30 mouse cellular contexts compared by ENCODE assay signal in the genomic region with DNA sequence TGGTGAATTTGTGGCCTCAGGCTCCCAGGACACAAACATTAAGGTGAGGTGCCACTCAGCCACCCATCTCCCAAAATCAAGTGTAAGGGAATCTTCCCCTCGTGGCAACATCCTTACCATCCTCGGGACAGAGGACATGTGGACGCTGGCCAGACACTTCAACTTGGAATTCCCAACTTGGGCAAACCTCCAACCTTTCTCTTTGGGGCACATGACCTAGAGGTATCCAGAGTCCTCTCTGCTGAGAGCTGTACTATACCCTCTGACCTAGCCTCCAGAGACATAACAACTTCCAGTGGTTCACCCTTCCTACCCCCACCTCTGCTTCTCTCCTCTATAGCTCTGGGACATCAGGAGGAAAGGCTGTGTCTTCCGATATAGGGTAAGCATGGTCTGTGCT. TPM values are rescaled to one million over a fixed set of nuclear protein-coding genes. Genes with fewer than 3 reads are reported as not detected.
A peak's percentile ranks its signal among the peaks of the same experiment; 100 is the strongest.
DNase-seq lines count a peak whose midpoint lies in the region; ATAC-seq and TF ChIP-seq lines count a peak whose summit lies in the region.
"Had no signal": no experiment of that assay in that cellular context is flagged by ENCODE, and none has a peak within 500 bp of the region (broad histone marks: within the 10 kb centered on the region; RNA-seq: fewer than 3 reads in every experiment).

No protein-coding gene starts in this region.

- DNase-seq in kidney, adult 11 months: peak; percentile 86
- peak; percentile 35 for DNase-seq in midbrain, embryonic 11.5 days (ENCODE audit: low spot score, missing footprints)
- DNase-seq in midbrain, postnatal 0 days (ENCODE audit: low spot score): no peak
- no peak for DNase-seq in gastrocnemius, postnatal 25 days
- DNase-seq in layer of hippocampus, postnatal 10 days (ENCODE audit: low spot score in 2 of 2): no peak
- DNase-seq: adrenal gland, postnatal 10 days; cerebellum, adult 8-10 months; cerebellum, postnatal 25 days; gastrocnemius, postnatal 10 days; lung, embryonic 14.5 days; thymus, adult 2 months; thymus, postnatal 36 days had no signal

- no peak overlapping the region for H3K4me3 ChIP-seq in heart, embryonic 15.5 days
- no peak overlapping the region for H3K4me3 ChIP-seq in heart, embryonic 11.5 days (ENCODE audit: low read depth, low read length)
- no peak overlapping the region for H3K4me3 ChIP-seq in kidney, embryonic 15.5 days (replicated peaks)
- H3K4me3 ChIP-seq in midbrain, embryonic 11.5 days (ENCODE audit: low read depth, low read length): no peak overlapping the region
- H3K4me3 ChIP-seq in midbrain, postnatal 0 days (ENCODE audit: low read depth, low read length): no peak overlapping the region
- H3K4me3 ChIP-seq: embryonic facial prominence, embryonic 10.5 days; embryonic facial prominence, embryonic 15.5 days; forebrain, embryonic 12.5 days; heart, embryonic 10.5 days; hindbrain, embryonic 10.5 days; hindbrain, embryonic 15.5 days; limb, embryonic 12.5 days; liver, embryonic 15.5 days; midbrain, embryonic 12.5 days; neural tube, embryonic 13.5 days had no signal

- no peaks in the 10 kb centered on the region for H3K9me3 ChIP-seq in heart, embryonic 15.5 days (replicated peaks)
- H3K9me3 ChIP-seq in heart, embryonic 11.5 days (replicated peaks; ENCODE audit: control insufficient read depth, low read length): no peaks in the 10 kb centered on the region
- no peaks in the 10 kb centered on the region for H3K9me3 ChIP-seq in kidney, embryonic 15.5 days (replicated peaks)
- no peaks in the 10 kb centered on the region for H3K9me3 ChIP-seq in midbrain, embryonic 11.5 days (ENCODE audit: control insufficient read depth, low read length)
- no peaks in the 10 kb centered on the region for H3K9me3 ChIP-seq in midbrain, postnatal 0 days (ENCODE audit: low read length)
- H3K9me3 ChIP-seq: embryonic facial prominence, embryonic 10.5 days; embryonic facial prominence, embryonic 15.5 days; forebrain, embryonic 12.5 days; heart, embryonic 10.5 days; hindbrain, embryonic 10.5 days; hindbrain, embryonic 15.5 days; limb, embryonic 12.5 days; liver, embryonic 15.5 days; midbrain, embryonic 12.5 days; neural tube, embryonic 13.5 days had no signal

- no peak overlapping the region for H3K4me2 ChIP-seq in heart, embryonic 15.5 days
- H3K4me2 ChIP-seq in heart, embryonic 11.5 days: no peak overlapping the region
- H3K4me2 ChIP-seq in kidney, embryonic 15.5 days: no peak overlapping the region
- H3K4me2 ChIP-seq in midbrain, embryonic 11.5 days: no peak overlapping the region
- no peak overlapping the region for H3K4me2 ChIP-seq in midbrain, postnatal 0 days (ENCODE audit: low read depth, low read length, poor library complexity, severe bottlenecking)
- H3K4me2 ChIP-seq: embryonic facial prominence, embryonic 15.5 days; forebrain, embryonic 12.5 days; hindbrain, embryonic 15.5 days; limb, embryonic 12.5 days; liver, embryonic 15.5 days; lung, embryonic 14.5 days; midbrain, embryonic 12.5 days; neural tube, embryonic 13.5 days had no signal

- H3K4me1 ChIP-seq in heart, embryonic 15.5 days (replicated peaks): peaks cover 13% of the 10 kb centered on the region
- no peaks in the 10 kb centered on the region for H3K4me1 ChIP-seq in heart, embryonic 11.5 days (ENCODE audit: control insufficient read depth, insufficient read depth, low read length)
- H3K4me1 ChIP-seq in kidney, embryonic 15.5 days: no peaks in the 10 kb centered on the region
- H3K4me1 ChIP-seq in midbrain, embryonic 11.5 days (ENCODE audit: control insufficient read depth, insufficient read depth, low read length): no peaks in the 10 kb centered on the region
- no peaks in the 10 kb centered on the region for H3K4me1 ChIP-seq in midbrain, postnatal 0 days (ENCODE audit: insufficient read depth, low read length)
- H3K4me1 ChIP-seq: embryonic facial prominence, embryonic 10.5 days; embryonic facial prominence, embryonic 15.5 days; forebrain, embryonic 12.5 days; heart, embryonic 10.5 days; hindbrain, embryonic 10.5 days; hindbrain, embryonic 15.5 days; limb, embryonic 12.5 days; midbrain, embryonic 12.5 days; neural tube, embryonic 13.5 days had no signal

- no peak for TF ChIP-seq CTCF in midbrain, postnatal 0 days (IDR thresholded peaks at IDR 0.05)

- 0 out of 2 replicates have a peak overlapping the region, but pooled peaks have one; percentile 38 for H3K27ac ChIP-seq in heart, embryonic 15.5 days
- no peak overlapping the region for H3K27ac ChIP-seq in heart, embryonic 11.5 days (ENCODE audit: low read depth, low read length)
- H3K27ac ChIP-seq in kidney, embryonic 15.5 days: no peak overlapping the region
- H3K27ac ChIP-seq in midbrain, embryonic 11.5 days (ENCODE audit: low read depth, low read length): no peak overlapping the region
- no peak overlapping the region for H3K27ac ChIP-seq in midbrain, postnatal 0 days (ENCODE audit: low read depth, low read length)
- H3K27ac ChIP-seq: embryonic facial prominence, embryonic 10.5 days; embryonic facial prominence, embryonic 15.5 days; forebrain, embryonic 12.5 days; heart, embryonic 10.5 days; hindbrain, embryonic 10.5 days; hindbrain, embryonic 15.5 days; limb, embryonic 12.5 days; liver, embryonic 15.5 days; midbrain, embryonic 12.5 days; neural tube, embryonic 13.5 days had no signal

- H3K27me3 ChIP-seq in heart, embryonic 15.5 days: no peaks in the 10 kb centered on the region
- H3K27me3 ChIP-seq in heart, embryonic 11.5 days (ENCODE audit: control insufficient read depth, insufficient read depth, low read length): no peaks in the 10 kb centered on the region
- H3K27me3 ChIP-seq in kidney, embryonic 15.5 days: no peaks in the 10 kb centered on the region
- no peaks in the 10 kb centered on the region for H3K27me3 ChIP-seq in midbrain, embryonic 11.5 days (ENCODE audit: control insufficient read depth, insufficient read depth, low read length)
- no peaks in the 10 kb centered on the region for H3K27me3 ChIP-seq in midbrain, postnatal 0 days (ENCODE audit: insufficient read depth, low read length)
- H3K27me3 ChIP-seq: CH12.LX; embryonic facial prominence, embryonic 15.5 days; forebrain, embryonic 12.5 days; hindbrain, embryonic 15.5 days; limb, embryonic 12.5 days; liver, embryonic 15.5 days; midbrain, embryonic 12.5 days; neural tube, embryonic 13.5 days had no signal

- 59% methylated on average over 4 of the region's 4 CpGs for WGBS in heart, embryonic 15.5 days
- 81% methylated on average over 4 of the region's 4 CpGs for WGBS in heart, embryonic 11.5 days (ENCODE audit: insufficient replicate concordance)
- 93% methylated on average over 4 of the region's 4 CpGs for WGBS in kidney, embryonic 15.5 days
- 98% methylated on average over 4 of the region's 4 CpGs for WGBS in midbrain, embryonic 11.5 days
- WGBS in midbrain, postnatal 0 days: 87% methylated on average over 4 of the region's 4 CpGs

- H3K36me3 ChIP-seq in heart, embryonic 15.5 days: peaks cover 29% of the 10 kb centered on the region
- H3K36me3 ChIP-seq in heart, embryonic 11.5 days (ENCODE audit: control insufficient read depth, insufficient read depth, low read length): peaks cover 17% of the 10 kb centered on the region
- H3K36me3 ChIP-seq in kidney, embryonic 15.5 days: peaks cover 96% of the 10 kb centered on the region
- peaks cover 11% of the 10 kb centered on the region for H3K36me3 ChIP-seq in midbrain, embryonic 11.5 days (ENCODE audit: control insufficient read depth, insufficient read depth, low read length)
- peaks cover 92% of the 10 kb centered on the region for H3K36me3 ChIP-seq in midbrain, postnatal 0 days (ENCODE audit: insufficient read depth, low read length)

- no peak for ATAC-seq in heart, embryonic 15.5 days (replicated peaks; ENCODE audit: insufficient number of reproducible peaks, insufficient read depth, low FRiP score, low read depth)
- no peak for ATAC-seq in heart, embryonic 11.5 days (replicated peaks; ENCODE audit: insufficient number of reproducible peaks, low FRiP score, low TSS enrichment)
- no peak for ATAC-seq in kidney, embryonic 15.5 days (replicated peaks; ENCODE audit: low FRiP score)
- ATAC-seq in midbrain, embryonic 11.5 days (ENCODE audit: low FRiP score): no peak
- no peak for ATAC-seq in midbrain, postnatal 0 days (ENCODE audit: low FRiP score)
- ATAC-seq: activated CD4-positive, CD25-positive, alpha-beta regulatory T cell, adult 4 months; inflammation-experienced regulatory T-cells, adult 6 months had no signal

- H3K9ac ChIP-seq in heart, embryonic 15.5 days: no peak overlapping the region
- no peak overlapping the region for H3K9ac ChIP-seq in heart, embryonic 11.5 days (ENCODE audit: low read depth, low read length)
- H3K9ac ChIP-seq in kidney, embryonic 15.5 days: no peak overlapping the region
- no peak overlapping the region for H3K9ac ChIP-seq in midbrain, embryonic 11.5 days (ENCODE audit: low read length)
- H3K9ac ChIP-seq in midbrain, postnatal 0 days (replicated peaks; ENCODE audit: low read length, poor library complexity, severe bottlenecking): no peak overlapping the region
- H3K9ac ChIP-seq: embryonic facial prominence, embryonic 15.5 days; forebrain, embryonic 12.5 days; hindbrain, embryonic 15.5 days; limb, embryonic 12.5 days; liver, embryonic 15.5 days; lung, embryonic 14.5 days; midbrain, embryonic 12.5 days; neural tube, embryonic 13.5 days had no signal

RNA-seq across cellular contexts. Expression of a gene that starts 12.6 kb away (rescaled TPM):
- polyA plus RNA-seq in heart, embryonic 15.5 days (2015; fragmentation: Nextera tagmentation; extraction: Ambion mirVana): 15.3 and 19.8 TPM in 2 replicates
- 18.3 and 18.6 TPM in 2 replicates for polyA plus RNA-seq in heart, embryonic 11.5 days (2014; fragmentation: Nextera tagmentation; extraction: Ambion mirVana)
- polyA plus RNA-seq in kidney, embryonic 15.5 days (2015; fragmentation: Nextera tagmentation; extraction: Ambion mirVana): 27.6 and 29.7 TPM in 2 replicates
- 27.8 and 30.9 TPM in 2 replicates for polyA plus RNA-seq in midbrain, embryonic 11.5 days (2014; fragmentation: Nextera tagmentation; extraction: Ambion mirVana)
- total RNA-seq in midbrain, postnatal 0 days (2014; rRNA removed): 53.7 and 61.6 TPM in 2 replicates
- 52.5 and 56.7 TPM in 2 replicates for polyA plus RNA-seq in midbrain, postnatal 0 days (2015; fragmentation: Nextera tagmentation; extraction: Ambion mirVana)
- total RNA-seq in gastrocnemius, postnatal 25 days (2021): 1 to 10 TPM; 5.6 to 7.3 TPM
- total RNA-seq in layer of hippocampus, postnatal 10 days (2021): 10 to 100 TPM; 38.5 to 38.9 TPM

RNA-seq across cellular contexts. Expression of a gene that starts 38.7 kb away (rescaled TPM):
- 0.04 and 0.47 TPM in 2 replicates for polyA plus RNA-seq in heart, embryonic 15.5 days (2015; fragmentation: Nextera tagmentation; extraction: Ambion mirVana)
- not detected in 2 replicates for polyA plus RNA-seq in heart, embryonic 11.5 days (2014; fragmentation: Nextera tagmentation; extraction: Ambion mirVana)
- not detected in 2 replicates for polyA plus RNA-seq in kidney, embryonic 15.5 days (2015; fragmentation: Nextera tagmentation; extraction: Ambion mirVana)
- 0.14 TPM in 1 of 2 replicates, not detected in the other for polyA plus RNA-seq in midbrain, embryonic 11.5 days (2014; fragmentation: Nextera tagmentation; extraction: Ambion mirVana)
- 4.4 and 9.8 TPM in 2 replicates for total RNA-seq in midbrain, postnatal 0 days (2014; rRNA removed)
- polyA plus RNA-seq in midbrain, postnatal 0 days (2015; fragmentation: Nextera tagmentation; extraction: Ambion mirVana): 2.8 and 3.6 TPM in 2 replicates
- total RNA-seq in gastrocnemius, postnatal 25 days (2021): not detected
- total RNA-seq in layer of hippocampus, postnatal 10 days (2021): 1 to 10 TPM; 1.9 to 3.2 TPM
- total RNA-seq: adrenal gland, postnatal 10 days; CH12.LX; gastrocnemius, postnatal 10 days; liver, adult 2 months had no signal
- polyA plus RNA-seq: activated CD4-positive, CD25-positive, alpha-beta regulatory T cell, adult 4 months; heart, embryonic 10.5 days; inflammation-experienced regulatory T-cells, adult 6 months; large intestine, adult 2 months; limb, embryonic 12.5 days; liver, adult 2 months; lung, embryonic 14.5 days; midbrain, embryonic 12.5 days had no signal

Comparison
In these comparisons a context has a peak if more than half of its experiments do, and no peak if none do; other contexts are left out.
1. DNase-seq: peak in kidney, adult 11 months (single experiment) and midbrain, embryonic 11.5 days (single experiment); none in midbrain, postnatal 0 days (single experiment), gastrocnemius, postnatal 25 days (single experiment) and layer of hippocampus, postnatal 10 days (0 of 2).